Mouse (Mus musculus) heart, embryonic 14.5 days (tissue): ENCODE results near the gene Chml. TPM values are rescaled to one million over a fixed set of nuclear protein-coding genes. Genes with fewer than 3 reads are reported as not detected.

Experiments used
- ATAC-seq: fragments of 200-750 bp; cut with Nextera tagmentation; 2 replicates; pipeline ENCODE4 v1.8.0; 2017; ENCODE audit warnings: low read depth, moderate TSS enrichment; ENCODE audit not compliant: insufficient number of reproducible peaks, insufficient read depth, low FRiP score
- H3K27ac ChIP-seq, 2 experiments: fragments of 200-500 bp in 1 of 2; fragments of 300-500 bp in 1 of 2; sonication (generic) in 1 of 2; replicated peaks in 1 of 2; 2 replicates each; pipeline ENCODE4 v1.5.1; 2012 to 2014; ENCODE audit warnings: low read depth in 2 of 2, low read length in 2 of 2, control low read depth in 1 of 2, mild to moderate bottlenecking in 1 of 2, mixed read lengths in 1 of 2; ENCODE audit not compliant: control insufficient read depth in 1 of 2, insufficient read depth in 1 of 2
- H3K27me3 ChIP-seq: fragments of 300-500 bp; sonication (generic); 2 replicates; pipeline ENCODE4 v1.6.1; 2014; ENCODE audit warnings: mild to moderate bottlenecking, low read length, control low read depth; ENCODE audit not compliant: control insufficient read depth, insufficient read depth
- H3K36me3 ChIP-seq: fragments of 300-500 bp; sonication (generic); 2 replicates; pipeline ENCODE4 v1.6.1; 2014; ENCODE audit warnings: mild to moderate bottlenecking, control low read depth, low read length, mixed read lengths; ENCODE audit not compliant: control insufficient read depth, insufficient read depth
- H3K4me1 ChIP-seq, 2 experiments: fragments of 200-500 bp in 1 of 2; fragments of 300-500 bp in 1 of 2; sonication (generic) in 1 of 2; 2 replicates each; pipeline ENCODE4 v1.6.1; 2012 to 2014; ENCODE audit warnings: low read length in 2 of 2, control low read depth in 1 of 2, mixed read lengths in 1 of 2; ENCODE audit not compliant: control insufficient read depth in 2 of 2, insufficient read depth in 2 of 2
- H3K4me2 ChIP-seq: fragments of 300-500 bp; sonication (generic); 2 replicates; pipeline ENCODE4 v1.6.1; 2014; ENCODE audit warnings: mild to moderate bottlenecking, low read length
- H3K4me3 ChIP-seq, 2 experiments: fragments of 200-500 bp in 1 of 2; fragments of 300-500 bp in 1 of 2; sonication (generic) in 1 of 2; 2 replicates each; pipeline ENCODE4 v1.5.1; 2012 to 2014; ENCODE audit warnings: low read length in 2 of 2, mild to moderate bottlenecking in 2 of 2, control low read depth in 1 of 2, low read depth in 1 of 2, moderate library complexity in 1 of 2; ENCODE audit not compliant: control insufficient read depth in 1 of 2, insufficient read depth in 1 of 2
- H3K9ac ChIP-seq: fragments of 300-500 bp; sonication (generic); 2 replicates; pipeline ENCODE4 v1.6.1; 2014; ENCODE audit warnings: mild to moderate bottlenecking, low read length
- H3K9me3 ChIP-seq: fragments of 300-500 bp; sonication (generic); 2 replicates; pipeline ENCODE4 v1.6.1; 2016; ENCODE audit warnings: low read length, control low read depth; ENCODE audit not compliant: control insufficient read depth
- WGBS: fragments of 180-500 bp; shearing (Covaris S2); extraction: QIAGEN DNeasy Blood & Tissue Kit; methylation state at CpG from one replicate; pipeline ENCODE4 v1.1.7; 2014; 5-methylcytosine and 5-hydroxymethylcytosine counted together
- polyA plus RNA-seq: library from polyadenylated mRNA; unstranded; fragments of >200 nt; fragmentation: Nextera tagmentation; extraction: Ambion mirVana; gene quantifications from 2 replicates; pipeline ENCODE4 v1.2.1, GENCODE M21; 2014

The Chml gene
- polyA plus RNA-seq, 1 experiment from 2014 or later, result 6.9 TPM

DNA sequence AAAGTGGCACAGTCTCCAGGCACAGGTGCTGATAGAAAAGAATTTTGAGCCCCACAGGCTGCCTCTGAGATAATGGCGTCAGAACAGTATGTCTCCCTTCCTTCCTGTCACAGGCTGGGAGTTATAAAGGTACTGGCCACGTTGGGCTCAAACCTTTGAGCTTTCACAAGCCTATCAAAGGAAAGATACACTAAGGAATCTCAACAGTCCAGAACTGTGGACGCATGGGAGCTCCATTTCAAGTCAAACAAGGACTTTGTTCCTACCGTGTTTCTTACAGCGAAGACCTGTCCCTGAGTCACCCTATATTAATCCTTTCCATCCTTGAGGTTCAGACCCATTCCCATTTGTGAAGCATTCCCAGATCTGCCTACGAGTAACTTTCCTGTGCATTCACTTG is 15.2 kb downstream of the Chml start:
- no peak overlapping the region for H3K27ac ChIP-seq
- H3K4me2 ChIP-seq, result no peak overlapping the region
- no peaks in the 10 kb centered on the region for H3K27me3 ChIP-seq
- 0 out of 4 replicates have a peak, but pooled peaks cover 0 to 2% of the 10 kb centered on the region in 2 experiments for H3K4me1 ChIP-seq
- WGBS, result 59% methylated on average over 6 of the region's 6 CpGs
- H3K4me3 ChIP-seq, result no peak overlapping the region
- no peak for ATAC-seq
- H3K9ac ChIP-seq, result no peak overlapping the region
- no peaks in the 10 kb centered on the region for H3K9me3 ChIP-seq
- H3K36me3 ChIP-seq, result no peaks in the 10 kb centered on the region

DNA sequence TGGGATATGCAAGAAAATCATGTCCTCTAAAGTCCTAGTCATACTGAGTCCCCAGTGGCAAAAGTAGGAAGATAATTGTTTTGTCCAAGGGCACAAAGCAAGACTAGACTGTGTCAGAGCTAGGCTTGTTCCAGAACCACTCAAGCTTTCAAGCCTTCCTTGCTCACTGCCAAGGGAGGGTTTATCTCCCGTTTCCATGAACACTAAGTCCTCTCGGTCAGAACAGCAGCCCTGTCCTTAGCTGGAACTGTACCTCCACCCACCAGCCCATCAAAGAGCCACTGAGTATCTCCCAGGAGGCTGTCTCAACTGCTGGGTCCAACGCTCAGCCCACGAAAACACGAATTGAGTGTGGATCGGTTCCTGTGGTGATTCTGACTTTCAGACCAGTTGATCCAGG is 17.6 kb downstream of the Chml start:
- Histone ChIP-seq H3K4me1 (0 out of 4 replicates have a peak, but pooled peaks cover 0 to 2% of the 10 kb centered on the region in 2 experiments), H3K4me3 (no peak overlapping the region), H3K4me2 (no peak overlapping the region), H3K9ac (no peak overlapping the region), H3K9me3 (no peaks in the 10 kb centered on the region), H3K27me3 (no peaks in the 10 kb centered on the region), H3K36me3 (no peaks in the 10 kb centered on the region), H3K27ac (no peak overlapping the region)
- WGBS, result 68% methylated on average over 6 of the region's 6 CpGs
- ATAC-seq, result no peak

DNA sequence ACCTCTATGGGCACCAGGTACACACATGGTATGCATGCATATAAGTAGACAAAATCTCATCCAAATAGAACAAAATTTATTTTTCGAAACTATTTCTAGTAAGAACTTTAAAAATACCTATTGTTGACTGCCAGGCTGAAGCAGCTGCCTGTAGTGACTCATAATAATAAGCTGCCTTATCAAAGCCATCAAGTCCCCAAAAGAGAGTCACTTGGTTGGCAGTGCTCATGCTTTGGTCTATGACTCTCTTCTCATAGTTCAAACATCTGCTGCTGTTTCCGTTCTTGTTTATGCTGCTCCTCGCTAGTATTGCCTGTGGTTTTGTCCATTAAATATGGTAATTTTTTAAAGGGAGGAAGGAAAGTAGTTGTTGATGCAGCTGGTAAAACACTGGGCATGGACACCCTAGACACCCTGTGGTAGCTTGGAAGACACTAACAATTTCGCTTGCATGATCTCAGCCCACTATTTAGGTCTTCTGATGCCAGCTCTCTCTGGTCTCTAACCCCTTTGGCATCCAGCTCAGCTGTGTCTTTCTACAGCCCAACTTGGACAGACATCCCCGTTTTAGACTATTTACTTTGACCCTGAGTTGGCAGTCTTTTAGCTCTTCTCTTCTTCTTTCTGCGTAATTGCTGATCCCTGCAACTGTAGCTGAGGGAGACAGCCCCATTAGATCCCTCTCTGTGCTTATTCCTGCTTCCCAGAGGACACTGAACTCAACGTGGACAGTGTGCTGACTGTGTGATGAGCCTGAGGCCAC is 19.0 kb downstream of the Chml start:
- 0 out of 4 replicates have a peak, but pooled peaks cover 0 to 2% of the 10 kb centered on the region in 2 experiments for H3K4me1 ChIP-seq
- no peak overlapping the region for H3K27ac ChIP-seq
- H3K9me3 ChIP-seq, result no peaks in the 10 kb centered on the region
- no peak overlapping the region for H3K4me2 ChIP-seq
- WGBS, result 86% methylated on average over 7 of the region's 7 CpGs
- H3K27me3 ChIP-seq, result no peaks in the 10 kb centered on the region
- H3K36me3 ChIP-seq, result no peaks in the 10 kb centered on the region
- no peak overlapping the region for H3K9ac ChIP-seq
- H3K4me3 ChIP-seq, result no peak overlapping the region
- ATAC-seq, result no peak

DNA sequence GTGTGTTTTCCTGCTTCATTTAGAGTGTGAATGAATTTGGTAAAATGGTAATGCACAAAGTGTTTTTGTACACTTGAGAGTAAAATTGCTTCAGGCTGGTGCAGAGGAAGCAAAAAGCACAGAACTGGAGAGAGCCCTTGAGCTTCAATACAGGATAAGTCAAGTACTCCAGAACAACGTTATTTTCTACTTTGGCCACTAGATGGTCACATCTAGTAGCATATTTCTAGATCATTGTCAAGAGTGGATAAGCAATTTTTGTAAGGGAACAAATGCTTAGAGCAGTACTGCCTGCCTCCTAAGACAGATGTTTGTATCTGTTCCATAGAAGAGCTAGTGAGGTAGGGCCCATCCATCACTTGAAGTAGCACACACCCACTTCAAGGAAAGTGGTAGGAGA is 21.1 kb downstream of the Chml start:
- no peak overlapping the region for H3K4me3 ChIP-seq
- WGBS, result 21% methylated on average over 1 of the region's 1 CpGs
- H3K36me3 ChIP-seq, result no peaks in the 10 kb centered on the region
- H3K27me3 ChIP-seq, result no peaks in the 10 kb centered on the region
- H3K4me2 ChIP-seq, result no peak overlapping the region
- no peak for ATAC-seq
- H3K9me3 ChIP-seq, result no peaks in the 10 kb centered on the region
- H3K27ac ChIP-seq, result no peak overlapping the region
- no peak overlapping the region for H3K9ac ChIP-seq
- H3K4me1 ChIP-seq, result 0 out of 4 replicates have a peak, but pooled peaks cover 0 to 2% of the 10 kb centered on the region in 2 experiments

DNA sequence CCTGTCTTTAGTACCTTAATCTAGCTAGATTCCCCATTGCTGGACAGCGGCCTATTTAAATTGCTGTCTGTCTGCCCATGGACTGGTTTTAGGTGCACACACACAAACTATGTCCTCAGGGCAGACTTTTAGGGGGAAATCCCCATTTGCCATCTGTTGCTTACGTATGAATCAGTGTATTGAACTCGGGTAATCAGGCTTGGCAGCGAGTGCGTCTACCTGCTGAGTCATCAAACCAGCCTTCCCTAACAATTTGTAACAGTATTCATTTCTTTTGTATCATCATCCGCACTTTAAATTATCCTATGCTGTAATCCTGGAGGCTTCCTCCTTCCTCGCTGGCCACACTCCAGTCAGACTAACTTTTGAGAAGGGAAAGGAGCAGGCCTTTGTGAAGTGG is 22.7 kb downstream of the Chml start:
- no peak overlapping the region for H3K4me2 ChIP-seq
- H3K4me1 ChIP-seq, result no peaks in the 10 kb centered on the region
- no peaks in the 10 kb centered on the region for H3K36me3 ChIP-seq
- no peak overlapping the region for H3K27ac ChIP-seq
- H3K4me3 ChIP-seq, result no peak overlapping the region
- no peak for ATAC-seq
- no peaks in the 10 kb centered on the region for H3K27me3 ChIP-seq
- H3K9ac ChIP-seq, result no peak overlapping the region
- 86% methylated on average over 7 of the region's 7 CpGs for WGBS
- H3K9me3 ChIP-seq, result no peaks in the 10 kb centered on the region

DNA sequence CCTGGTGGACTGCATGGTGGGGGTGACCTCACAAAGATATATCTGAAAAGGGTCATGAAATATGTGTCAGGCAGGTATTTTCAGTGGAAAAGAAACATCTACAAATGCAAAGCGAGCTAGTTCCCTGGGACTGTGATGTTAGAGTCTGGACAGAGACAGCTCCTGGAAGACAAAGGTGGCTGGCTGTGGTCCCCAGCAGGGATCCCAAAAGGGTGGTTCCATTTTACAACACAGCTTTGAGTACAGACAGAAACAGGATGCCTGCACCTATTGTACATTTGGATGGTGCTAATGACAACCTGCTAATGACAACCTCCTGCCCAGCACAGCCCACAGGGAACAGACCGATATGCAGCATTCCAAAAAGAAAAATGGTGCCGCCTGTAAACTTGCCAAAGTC is 23.2 kb downstream of the Chml start:
- Histone ChIP-seq H3K9me3 (no peaks in the 10 kb centered on the region), H3K4me2 (no peak overlapping the region), H3K4me3 (no peak overlapping the region), H3K4me1 (no peaks in the 10 kb centered on the region), H3K36me3 (no peaks in the 10 kb centered on the region), H3K27me3 (no peaks in the 10 kb centered on the region), H3K27ac (no peak overlapping the region), H3K9ac (no peak overlapping the region)
- 94% methylated on average over 3 of the region's 3 CpGs for WGBS
- ATAC-seq, result no peak

DNA sequence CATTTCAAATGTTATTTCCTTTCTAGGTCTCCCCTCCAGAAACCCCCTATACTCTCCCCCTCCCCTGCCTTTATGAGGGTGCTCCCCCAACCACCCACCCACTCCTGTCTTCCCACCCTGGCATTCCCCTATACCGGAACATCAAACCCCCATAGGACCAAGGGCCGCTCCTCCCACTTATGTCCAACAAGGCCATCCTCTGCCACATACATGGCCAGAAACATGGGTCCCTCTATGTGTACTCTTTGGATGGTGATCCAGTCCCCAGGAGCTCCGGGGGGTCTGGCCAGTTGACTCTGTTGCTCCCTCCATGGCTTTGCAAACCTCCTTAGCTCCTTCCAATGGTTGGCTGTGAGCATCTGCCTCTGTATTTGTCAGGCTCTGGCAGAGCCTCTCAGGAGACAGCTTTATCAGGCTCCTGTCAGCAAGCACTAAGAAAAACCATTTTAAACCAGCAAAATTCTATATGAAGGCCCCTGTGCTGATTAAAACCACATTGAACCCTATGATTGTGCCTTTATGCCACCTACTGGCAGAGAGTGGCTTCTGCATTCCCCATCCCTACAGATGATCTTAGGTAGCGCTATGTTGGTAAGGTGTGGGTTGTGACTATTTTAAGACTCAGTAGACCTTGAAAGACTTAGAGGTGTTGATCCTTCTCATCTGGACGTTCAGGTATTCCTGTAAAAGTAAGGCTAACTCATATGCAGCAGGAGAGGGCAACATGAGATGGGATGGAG is 23.9 kb downstream of the Chml start:
- 60% methylated on average over 5 of the region's 5 CpGs for WGBS
- Histone ChIP-seq H3K4me1 (no peaks in the 10 kb centered on the region), H3K36me3 (no peaks in the 10 kb centered on the region), H3K4me3 (no peak overlapping the region), H3K9ac (no peak overlapping the region), H3K27me3 (no peaks in the 10 kb centered on the region), H3K9me3 (no peaks in the 10 kb centered on the region), H3K4me2 (no peak overlapping the region), H3K27ac (no peak overlapping the region)
- 0 out of 2 replicates have a peak, but pooled peaks have one; percentile 17 for ATAC-seq
